Mouse (Mus musculus): ENCODE results near the gene Maml3.
A peak's percentile ranks its signal among the peaks of the same experiment; 100 is the strongest.

The Maml3 gene

GRCm38 (mm10) chr3:52090230-52090873, 14.5 kb downstream of the Maml3 start:
- no peak for DNase-seq (ENCODE audit: low spot score)

- peak; percentile 91 for DNase-seq (ENCODE audit: low spot score)
Observed at GRCm38 (mm10) chr3:52088458-52089341, 16.2 kb downstream of the Maml3 start.

DNA sequence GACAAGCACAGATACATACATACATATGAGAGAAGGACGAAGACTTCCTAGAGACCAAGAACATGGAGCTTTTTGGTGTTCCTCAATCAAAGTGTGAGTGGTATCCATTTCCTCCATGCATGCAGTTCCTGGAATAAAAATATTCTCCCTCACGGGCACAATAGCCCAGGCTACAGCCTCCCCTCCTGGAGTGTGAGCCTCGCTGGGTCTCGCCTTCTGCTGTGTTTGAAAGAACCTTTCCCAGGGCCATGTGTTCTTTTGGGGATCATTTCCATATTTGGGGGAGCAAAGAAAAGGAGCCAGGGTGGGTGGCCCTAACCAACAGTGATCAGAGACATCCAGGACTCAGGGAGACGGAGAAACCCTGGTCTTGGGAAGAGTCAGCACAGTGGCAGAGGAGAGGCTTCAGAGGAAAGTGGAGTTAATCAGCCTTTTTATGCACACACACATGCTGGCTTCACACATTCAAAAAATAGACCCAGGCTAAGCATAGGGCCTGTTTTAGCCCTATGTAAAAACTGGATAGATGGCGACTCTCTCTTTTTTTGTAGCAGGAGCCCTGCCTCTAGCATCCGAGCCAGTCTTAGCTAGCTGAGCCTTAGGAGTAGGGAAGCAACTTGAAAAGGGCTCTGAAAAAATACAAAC, 17.1 kb downstream of the Maml3 start:
- DNase-seq (ENCODE audit: low spot score) = no peak

DNA sequence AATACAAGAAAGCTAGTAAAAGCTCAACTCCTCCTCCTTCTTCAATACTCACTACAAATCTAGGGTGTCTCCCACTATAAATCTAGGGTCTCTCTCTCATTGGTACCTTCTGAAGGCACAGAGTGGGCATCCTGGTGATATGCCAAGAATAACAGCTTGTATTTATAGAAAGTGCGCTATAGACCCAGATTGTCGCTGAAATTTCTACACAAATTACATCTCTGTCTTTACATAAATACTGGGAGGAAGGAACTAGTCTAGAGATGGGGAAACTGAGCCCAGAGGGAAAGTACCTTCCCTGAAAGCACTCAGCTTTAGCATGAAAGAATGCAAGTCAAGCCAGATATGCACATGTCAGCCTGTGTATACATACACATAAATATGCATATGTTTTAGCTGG, 26.1 kb downstream of the Maml3 start:
- DNase-seq (ENCODE audit: low spot score) = no peak

DNA sequence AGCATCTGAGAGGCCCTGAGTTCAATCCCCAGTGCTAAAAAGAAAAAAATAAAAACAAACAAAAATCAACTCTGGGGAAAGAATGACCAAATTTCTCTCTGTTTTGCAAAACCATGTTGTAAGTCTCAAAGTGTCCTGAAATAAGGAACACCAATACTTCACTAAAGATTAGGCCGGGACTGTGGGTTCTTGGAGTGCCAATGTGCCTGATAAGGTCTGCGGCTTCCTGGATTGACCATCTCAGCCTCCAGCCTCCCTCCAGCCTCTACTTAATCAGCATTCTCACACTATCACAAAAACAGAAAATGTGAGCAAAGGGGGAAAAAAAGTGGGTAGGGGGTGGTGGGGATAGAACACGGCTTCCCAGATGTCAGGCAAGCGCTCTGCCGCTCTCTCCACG, 30.9 kb downstream of the Maml3 start:
- DNase-seq (ENCODE audit: low spot score) = no peak

- DNase-seq (ENCODE audit: low spot score) = no peak
Observed at GRCm38 (mm10) chr3:52071996-52072395, 32.9 kb downstream of the Maml3 start.

GRCm38 (mm10) chr3:52070163-52070478, 34.8 kb downstream of the Maml3 start:
- no peak for DNase-seq (ENCODE audit: low spot score)

DNA sequence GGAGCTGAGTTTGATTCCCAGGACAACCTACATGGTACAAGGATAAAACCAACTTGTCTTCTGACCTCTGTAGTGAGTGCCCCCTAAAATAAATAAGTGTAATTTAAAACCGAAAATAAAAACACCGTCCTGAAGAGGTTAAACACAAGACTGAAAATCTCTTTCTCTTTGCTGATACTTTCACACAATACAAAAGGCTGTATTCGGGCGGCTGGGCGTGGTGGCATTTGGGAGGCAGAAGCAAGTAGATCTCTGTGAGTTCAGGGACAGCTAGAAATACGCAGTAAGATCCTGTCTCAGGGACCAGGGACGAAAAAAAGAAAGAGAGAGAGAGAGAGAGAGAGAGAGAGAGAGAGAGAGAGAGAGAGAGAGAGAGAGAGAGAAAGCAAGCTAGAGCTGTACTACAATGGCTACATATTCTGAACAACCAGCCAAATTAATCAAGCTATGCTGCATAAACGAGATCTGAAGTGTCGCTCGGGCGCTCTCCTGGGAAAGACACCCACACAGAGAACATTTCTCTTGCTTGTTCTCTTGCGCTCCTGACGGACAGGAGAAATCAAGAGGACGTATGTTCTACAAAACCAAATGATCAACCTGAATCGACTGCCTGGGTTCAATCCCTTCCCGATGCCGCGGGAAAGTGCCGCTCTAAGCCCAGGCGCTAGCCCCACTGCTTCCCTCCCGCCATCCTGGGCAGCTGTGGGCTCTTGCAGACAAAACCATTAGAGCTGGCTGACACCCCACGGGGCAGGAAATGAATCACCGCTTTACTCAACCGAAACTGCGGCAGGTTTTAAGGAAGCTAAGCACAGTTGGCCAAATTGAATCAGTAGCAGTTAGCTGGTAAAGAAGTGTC, 35.3 kb downstream of the Maml3 start:
- peak; percentile 51 for DNase-seq (ENCODE audit: low spot score)

GRCm38 (mm10) chr3:52068885-52069284, 36.0 kb downstream of the Maml3 start:
- no peak for DNase-seq (ENCODE audit: low spot score)

DNA sequence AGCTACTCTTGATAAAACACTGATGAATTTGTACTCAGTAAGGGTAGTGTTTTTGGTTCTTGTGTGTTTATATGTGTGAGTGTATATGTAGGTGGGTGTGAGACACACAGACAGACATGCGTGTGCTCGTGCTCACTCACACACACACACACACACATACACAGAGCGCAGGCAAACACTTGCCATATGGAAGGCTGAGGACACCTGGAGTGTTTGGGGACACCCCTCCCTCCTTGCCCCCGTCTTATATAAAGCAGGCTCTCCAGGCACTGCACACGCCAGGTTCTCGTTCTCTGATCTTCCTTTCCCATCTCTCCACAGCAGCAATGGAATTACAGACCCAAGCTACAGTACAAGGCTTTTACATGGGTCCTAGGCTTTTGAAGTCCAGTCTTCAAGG, 37.7 kb downstream of the Maml3 start:
- no peak for DNase-seq (ENCODE audit: low spot score)

DNA sequence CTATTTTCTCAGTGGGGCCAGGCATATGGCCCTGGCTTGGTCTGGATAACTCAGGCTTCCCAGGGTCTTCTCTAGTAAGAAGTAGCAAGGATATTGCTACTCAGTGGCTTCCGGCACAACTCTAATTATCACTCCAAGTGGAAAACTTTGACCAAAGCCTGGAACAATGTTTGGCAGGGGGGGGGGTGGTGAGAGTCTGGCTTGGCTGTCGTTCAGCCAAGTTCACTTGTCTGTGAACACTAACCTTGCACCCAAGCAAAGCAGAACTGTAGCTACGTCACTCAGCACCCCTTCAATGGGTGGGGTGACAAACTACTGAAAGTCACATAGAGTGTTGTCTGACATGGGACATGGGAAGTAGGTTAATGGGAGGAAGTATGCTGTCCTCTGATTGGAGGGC, 38.7 kb downstream of the Maml3 start:
- DNase-seq (ENCODE audit: low spot score) = no peak

DNA sequence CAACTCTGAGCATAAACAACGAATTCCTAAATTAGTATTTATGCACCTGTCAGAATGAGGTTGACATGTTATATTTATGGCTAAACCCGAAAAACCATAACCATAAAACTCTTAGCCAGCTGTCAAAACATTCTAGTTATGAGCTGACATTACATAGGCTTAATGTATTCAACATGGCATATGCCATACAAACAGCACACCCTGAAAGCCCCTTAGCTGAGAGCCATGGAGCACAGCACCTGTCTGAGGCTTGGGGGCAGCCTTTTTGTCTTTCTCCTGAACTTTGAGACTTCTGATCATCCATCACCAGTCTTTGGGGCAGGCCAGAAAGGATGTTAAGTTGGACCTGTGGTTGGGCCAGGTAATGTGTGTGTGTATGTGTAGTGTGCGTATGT, 41.6 kb downstream of the Maml3 start:
- DNase-seq (ENCODE audit: low spot score) = no peak

- DNase-seq (ENCODE audit: low spot score) = no peak
Observed at GRCm38 (mm10) chr3:52062389-52063260, 42.3 kb downstream of the Maml3 start.

DNA sequence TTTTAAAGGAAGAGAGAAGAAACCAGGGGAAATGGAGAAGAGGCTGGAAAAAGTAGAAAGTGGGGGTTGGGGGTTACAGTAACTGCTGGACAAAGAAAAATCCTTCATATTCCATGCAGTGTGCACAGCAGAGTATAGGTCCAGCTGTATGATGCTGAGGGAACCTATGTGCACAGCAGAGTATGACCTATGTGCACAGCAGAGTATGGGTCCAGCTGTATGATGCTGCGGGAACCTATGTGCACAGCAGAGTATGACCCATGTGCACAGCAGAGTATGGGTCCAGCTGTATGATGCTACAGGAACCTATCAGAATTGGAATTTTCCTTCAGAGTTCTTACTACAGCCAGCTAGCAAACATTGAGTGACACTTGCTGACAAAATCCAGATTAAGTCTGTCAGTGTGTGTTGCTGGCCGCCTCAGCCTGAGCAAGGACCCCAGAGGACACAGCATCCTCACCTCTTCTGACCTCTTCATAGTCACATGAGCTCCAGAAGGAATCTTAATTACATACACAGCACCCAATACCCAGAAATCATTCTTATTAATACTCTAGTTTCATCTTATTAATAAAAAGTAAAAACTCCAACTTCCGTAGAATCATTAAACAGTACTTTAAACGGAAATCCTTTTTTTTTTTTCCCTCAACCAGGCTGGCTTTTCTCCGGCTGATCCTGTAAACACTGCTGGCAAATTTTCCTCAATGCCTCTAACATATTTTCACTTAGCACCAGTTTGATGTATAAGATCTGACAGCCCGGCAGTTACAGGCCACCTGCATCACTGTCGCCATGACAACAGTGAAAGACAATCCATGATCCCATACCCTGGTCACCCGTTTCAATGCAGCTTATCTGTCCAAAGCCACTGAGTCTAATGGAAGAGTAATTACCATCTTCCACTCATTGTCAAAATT, 43.1 kb downstream of the Maml3 start:
- no peak for DNase-seq (ENCODE audit: low spot score)

GRCm38 (mm10) chr3:52060886-52061285, 44.0 kb downstream of the Maml3 start:
- DNase-seq (ENCODE audit: low spot score) = no peak

GRCm38 (mm10) chr3:52051801-52052200, 53.1 kb downstream of the Maml3 start:
- no peak for DNase-seq (ENCODE audit: low spot score)

DNA sequence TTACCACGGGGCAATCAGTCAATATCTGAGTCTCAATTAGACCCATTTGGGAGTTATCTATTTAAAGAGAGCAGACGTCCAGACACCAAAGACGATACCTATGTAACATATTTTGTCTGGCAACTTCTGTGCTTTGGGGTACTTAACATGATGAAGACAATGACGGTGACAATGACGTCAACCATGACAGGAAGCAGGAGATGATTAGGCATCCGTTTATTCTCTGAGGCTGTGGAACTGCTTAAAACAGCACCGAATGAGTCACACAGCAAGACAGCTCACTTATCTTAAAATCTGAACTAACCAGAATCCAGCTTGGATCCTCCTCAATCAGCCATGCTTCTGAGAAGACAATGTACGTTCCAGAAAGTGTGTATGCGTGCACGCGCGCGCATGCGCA, 56.8 kb downstream of the Maml3 start:
- DNase-seq (ENCODE audit: low spot score) = no peak

- DNase-seq (ENCODE audit: low spot score) = no peak
Observed at GRCm38 (mm10) chr3:52047537-52047936, 57.3 kb downstream of the Maml3 start.

DNA sequence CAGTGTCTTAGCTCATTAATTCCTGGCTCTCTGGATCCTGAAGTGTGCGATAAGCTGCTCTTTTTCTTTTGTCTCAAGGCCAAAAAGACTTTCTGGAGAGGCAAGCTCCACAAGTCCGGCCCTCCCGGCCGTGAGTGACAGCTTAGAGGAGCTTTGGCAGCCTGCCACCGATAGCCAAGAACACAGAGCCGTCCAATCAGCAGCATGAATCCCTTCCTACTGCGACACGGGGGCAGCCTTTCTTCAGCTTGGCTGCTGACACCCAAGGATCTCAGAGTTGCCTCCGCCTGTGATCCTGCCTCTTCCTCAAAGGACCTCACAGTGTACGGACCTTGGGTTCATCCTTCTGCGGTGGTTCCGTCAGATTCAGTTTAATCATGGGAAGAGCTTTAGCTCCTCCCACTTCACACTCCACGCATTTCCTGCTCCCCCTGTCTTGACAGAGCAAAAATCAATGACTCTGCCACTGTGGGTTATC, 57.9 kb downstream of the Maml3 start:
- DNase-seq (ENCODE audit: low spot score) = peak; percentile 93
